Mouse (Mus musculus) hindbrain, embryonic 10.5 days (tissue): ENCODE measurements around the gene Arfip2. TPM values are rescaled to one million over a fixed set of nuclear protein-coding genes. Genes with fewer than 3 reads are reported as not detected.

Experiments used
- DNase-seq: peaks from one replicate; pipeline ENCODE4 v3.0.0-alpha.2; 2017; ENCODE audit warnings: low spot score
- H3K27ac ChIP-seq: fragments of 300-500 bp; sonication (generic); 2 replicates; pipeline ENCODE4 v1.5.1; 2016; ENCODE audit warnings: mild to moderate bottlenecking, moderate library complexity
- H3K27me3 ChIP-seq: fragments of 300-500 bp; sonication (generic); 2 replicates; pipeline ENCODE4 v1.6.1; 2016; ENCODE audit warnings: mild to moderate bottlenecking; ENCODE audit not compliant: poor library complexity, insufficient read depth, severe bottlenecking
- H3K36me3 ChIP-seq: fragments of 300-500 bp; sonication (generic); 2 replicates; pipeline ENCODE4 v1.6.1; 2016; ENCODE audit warnings: mild to moderate bottlenecking, moderate library complexity
- H3K4me1 ChIP-seq: fragments of 300-500 bp; sonication (generic); replicated peaks from 2 replicates; pipeline ENCODE4 v1.6.1; 2016; ENCODE audit warnings: mild to moderate bottlenecking
- H3K4me3 ChIP-seq: fragments of 300-500 bp; sonication (generic); 2 replicates; pipeline ENCODE4 v1.5.1; 2016; ENCODE audit warnings: mild to moderate bottlenecking, moderate library complexity
- H3K9me3 ChIP-seq: fragments of 300-500 bp; sonication (generic); 2 replicates; pipeline ENCODE4 v1.6.1; 2016; ENCODE audit warnings: mild to moderate bottlenecking, moderate library complexity
- WGBS: fragments of 180-500 bp; shearing (Covaris S2); methylation state at CpG from one replicate; pipeline ENCODE4 v1.1.7; 2016; 5-methylcytosine and 5-hydroxymethylcytosine counted together
- polyA plus RNA-seq: library from polyadenylated mRNA; unstranded; fragments of >200 nt; fragmentation: Nextera tagmentation; extraction: Ambion mirVana; gene quantifications from 2 replicates; pipeline ENCODE4 v1.2.1, GENCODE M21; 2016

Gene Arfip2
- polyA plus RNA-seq, 1 experiment from 2014 or later: 69.7 TPM

- H3K4me1 ChIP-seq: peaks cover 35% of the 10 kb centered on the region
- under 1% methylated on average over 71 of the region's 71 CpGs for WGBS
- H3K9me3 ChIP-seq: no peaks in the 10 kb centered on the region
- peak; percentile 89 for DNase-seq
- peak within 1 kb of the TSS; percentile 93 for H3K27ac ChIP-seq
- peaks cover 19% of the 10 kb centered on the region for H3K27me3 ChIP-seq
- peaks cover 29% of the 10 kb centered on the region for H3K36me3 ChIP-seq
- H3K4me3 ChIP-seq: peak within 1 kb of the TSS; percentile 92
Observed at GRCm38 (mm10) chr7:105633127-105633800, 7.0 kb downstream of the Arfip2 start, which contains the start of gene Trim3. TSS of gene Trim3 (minus strand) at chr7:105633571.

GRCm38 (mm10) chr7:105632551-105632972, 7.7 kb downstream of the Arfip2 start:
- WGBS: 16% methylated on average over 4 of the region's 4 CpGs
- peak; percentile 31 for DNase-seq
- Histone ChIP-seq H3K9me3 (no peaks in the 10 kb centered on the region), H3K27ac (peak overlapping the region; percentile 93), H3K27me3 (peaks cover 19% of the 10 kb centered on the region), H3K4me1 (peaks cover 36% of the 10 kb centered on the region), H3K4me3 (peak overlapping the region; percentile 92), H3K36me3 (peaks cover 22% of the 10 kb centered on the region)

- DNase-seq: no peak
- H3K27ac ChIP-seq: peak overlapping the region; percentile 35; the same call in 1 of the 2 replicates
- H3K4me3 ChIP-seq: no peak overlapping the region
- WGBS: 41% methylated on average over 3 of the region's 3 CpGs
- H3K4me1 ChIP-seq: peaks cover 25% of the 10 kb centered on the region
- H3K36me3 ChIP-seq: peaks cover 19% of the 10 kb centered on the region
- H3K9me3 ChIP-seq: no peaks in the 10 kb centered on the region
- H3K27me3 ChIP-seq: no peaks in the 10 kb centered on the region
Observed at GRCm38 (mm10) chr7:105628633-105629032, 11.6 kb downstream of the Arfip2 start.

- WGBS: 70% methylated on average over 6 of the region's 6 CpGs
Observed at GRCm38 (mm10) chr7:105625397-105625796, 14.8 kb downstream of the Arfip2 start.

GRCm38 (mm10) chr7:105621646-105622292, 18.4 kb downstream of the Arfip2 start:
- peaks cover 86% of the 10 kb centered on the region for H3K36me3 ChIP-seq
- no peak overlapping the region for H3K4me3 ChIP-seq
- no peaks in the 10 kb centered on the region; the same call in 1 of the 2 replicates for H3K4me1 ChIP-seq
- no peak for DNase-seq
- H3K9me3 ChIP-seq: no peaks in the 10 kb centered on the region
- WGBS: 84% methylated on average over 8 of the region's 8 CpGs
- H3K27ac ChIP-seq: no peak overlapping the region
- no peaks in the 10 kb centered on the region for H3K27me3 ChIP-seq

More at GRCm38 (mm10) chr7:105625397-105625796, 14.8 kb downstream of the Arfip2 start:
- no peaks in the 10 kb centered on the region for H3K27me3 ChIP-seq
- H3K4me3 ChIP-seq: no peak overlapping the region
- H3K27ac ChIP-seq: no peak overlapping the region
- peaks cover 13% of the 10 kb centered on the region for H3K4me1 ChIP-seq
- peaks cover 52% of the 10 kb centered on the region for H3K36me3 ChIP-seq
- no peaks in the 10 kb centered on the region for H3K9me3 ChIP-seq
- DNase-seq: no peak

- H3K4me1 ChIP-seq: no peaks in the 10 kb centered on the region; the same call in 1 of the 2 replicates
- no peaks in the 10 kb centered on the region for H3K27me3 ChIP-seq
- H3K9me3 ChIP-seq: no peaks in the 10 kb centered on the region
- no peak overlapping the region for H3K4me3 ChIP-seq
- no peak overlapping the region for H3K27ac ChIP-seq
- DNase-seq: no peak
- peaks cover 93% of the 10 kb centered on the region for H3K36me3 ChIP-seq
- WGBS: 86% methylated on average over 4 of the region's 4 CpGs
Observed at GRCm38 (mm10) chr7:105621053-105621452, 19.2 kb downstream of the Arfip2 start.

GRCm38 (mm10) chr7:105619701-105620100, 20.5 kb downstream of the Arfip2 start:
- no peak overlapping the region for H3K4me3 ChIP-seq
- no peaks in the 10 kb centered on the region; the same call in 1 of the 2 replicates for H3K4me1 ChIP-seq
- H3K9me3 ChIP-seq: no peaks in the 10 kb centered on the region
- no peak for DNase-seq
- 87% methylated on average over 3 of the region's 3 CpGs for WGBS
- H3K27ac ChIP-seq: no peak overlapping the region
- no peaks in the 10 kb centered on the region for H3K27me3 ChIP-seq
- H3K36me3 ChIP-seq: peaks cover 98% of the 10 kb centered on the region

- 96% methylated on average over 22 of the region's 22 CpGs for WGBS
- H3K36me3 ChIP-seq: peaks cover 98% of the 10 kb centered on the region
Observed at GRCm38 (mm10) chr7:105617810-105618209, 22.4 kb downstream of the Arfip2 start.

GRCm38 (mm10) chr7:105616561-105616960, 23.7 kb downstream of the Arfip2 start:
- WGBS: 90% methylated on average over 6 of the region's 6 CpGs
- Histone ChIP-seq H3K36me3 (peaks cover 98% of the 10 kb centered on the region), H3K9me3 (no peaks in the 10 kb centered on the region), H3K27ac (no peak overlapping the region), H3K4me3 (no peak overlapping the region), H3K27me3 (no peaks in the 10 kb centered on the region), H3K4me1 (no peaks in the 10 kb centered on the region; the same call in 1 of the 2 replicates)
- no peak for DNase-seq

More at GRCm38 (mm10) chr7:105617810-105618209, 22.4 kb downstream of the Arfip2 start:
- DNase-seq: no peak
- H3K27me3 ChIP-seq: no peaks in the 10 kb centered on the region
- no peak overlapping the region for H3K27ac ChIP-seq
- no peak overlapping the region for H3K4me3 ChIP-seq
- no peaks in the 10 kb centered on the region for H3K9me3 ChIP-seq
- no peaks in the 10 kb centered on the region; the same call in 1 of the 2 replicates for H3K4me1 ChIP-seq

GRCm38 (mm10) chr7:105615720-105616119, 24.5 kb downstream of the Arfip2 start:
- H3K27me3 ChIP-seq: no peaks in the 10 kb centered on the region
- H3K4me1 ChIP-seq: no peaks in the 10 kb centered on the region; the same call in 1 of the 2 replicates
- H3K9me3 ChIP-seq: no peaks in the 10 kb centered on the region
- H3K36me3 ChIP-seq: peaks cover 98% of the 10 kb centered on the region
- H3K4me3 ChIP-seq: no peak overlapping the region
- DNase-seq: no peak
- no peak overlapping the region for H3K27ac ChIP-seq
- 88% methylated on average over 1 of the region's 1 CpGs for WGBS

GRCm38 (mm10) chr7:105614400-105614799, 25.8 kb downstream of the Arfip2 start:
- Histone ChIP-seq H3K9me3 (no peaks in the 10 kb centered on the region), H3K4me1 (no peaks in the 10 kb centered on the region; the same call in 1 of the 2 replicates), H3K36me3 (peaks cover 100% of the 10 kb centered on the region), H3K27ac (no peak overlapping the region), H3K27me3 (no peaks in the 10 kb centered on the region), H3K4me3 (no peak overlapping the region)
- 89% methylated on average over 1 of the region's 1 CpGs for WGBS
- no peak for DNase-seq

- no peak for DNase-seq
- WGBS: 86% methylated on average over 1 of the region's 1 CpGs
- Histone ChIP-seq H3K27ac (no peak overlapping the region), H3K4me3 (no peak overlapping the region), H3K36me3 (peaks cover 74% of the 10 kb centered on the region), H3K4me1 (no peaks in the 10 kb centered on the region), H3K27me3 (no peaks in the 10 kb centered on the region), H3K9me3 (no peaks in the 10 kb centered on the region)
Observed at GRCm38 (mm10) chr7:105611767-105612166, 28.4 kb downstream of the Arfip2 start.

- 89% methylated on average over 3 of the region's 3 CpGs for whole genome bisulfite sequencing
- DNase-seq: no peak
- H3K4me1 ChIP-seq: no peaks in the 10 kb centered on the region
- H3K9me3 ChIP-seq: no peaks in the 10 kb centered on the region; the same call in 1 of the 2 replicates
- H3K27me3 ChIP-seq: no peaks in the 10 kb centered on the region
- no peak overlapping the region for H3K4me3 ChIP-seq
- H3K36me3 ChIP-seq: peaks cover 40% of the 10 kb centered on the region
- H3K27ac ChIP-seq: no peak overlapping the region
Observed at GRCm38 (mm10) chr7:105608467-105608866, 31.7 kb downstream of the Arfip2 start.
